8 mouse cellular contexts compared by ENCODE assay signal in genomic region chr7:130206181-130206582, GRCm38 (mm10).
DNase-seq lines count a peak whose midpoint lies in the region; ATAC-seq lines count a peak whose summit lies in the region.
"Had no signal": no experiment of that assay in that cellular context is flagged by ENCODE, and none has a peak within 500 bp of the region (broad histone marks: within the 10 kb centered on the region; RNA-seq: fewer than 3 reads in every experiment).

No protein-coding gene starts in this region.

- H3K4me3 ChIP-seq in limb, embryonic 15.5 days = no peak overlapping the region

- H3K4me2 ChIP-seq in limb, embryonic 15.5 days = no peak overlapping the region

- H3K9ac ChIP-seq in limb, embryonic 15.5 days = peak overlapping the region; percentile 17; the same call in 1 of the 2 replicates

- peak; percentile 28 for DNase-seq in urinary bladder, postnatal 14 days (ENCODE audit: low spot score)
- DNase-seq in urinary bladder, postnatal 4 days (ENCODE audit: low spot score in 2 of 2) = no peak
- DNase-seq in gastrocnemius, postnatal 25 days = peak; percentile 15
- DNase-seq in spleen, adult 18-20 months = no peak
- DNase-seq in right cerebral cortex, adult 2 months (ENCODE audit: low spot score in 2 of 2) = no peak
- DNase-seq in ovary, postnatal 14 days (ENCODE audit: low spot score) = no peak
- DNase-seq: left cerebral cortex, postnatal 4 days had no signal

- no peaks in the 10 kb centered on the region for H3K9me3 ChIP-seq in limb, embryonic 15.5 days

- H3K36me3 ChIP-seq in limb, embryonic 15.5 days = peaks cover 11% of the 10 kb centered on the region; the same call in 1 of the 2 replicates

- peak overlapping the region; percentile 88 for H3K27ac ChIP-seq in limb, embryonic 15.5 days

- 21% methylated on average over 6 of the region's 6 CpGs for WGBS in limb, embryonic 15.5 days

- peaks cover 64% of the 10 kb centered on the region for H3K4me1 ChIP-seq in limb, embryonic 15.5 days

- no peaks in the 10 kb centered on the region for H3K27me3 ChIP-seq in limb, embryonic 15.5 days

- no peak for ATAC-seq in limb, embryonic 15.5 days (ENCODE audit: insufficient number of reproducible peaks, low FRiP score, low TSS enrichment, low read depth)

Comparison
In these comparisons a context has a peak if more than half of its experiments do, and no peak if none do; other contexts are left out.
1. DNase-seq: peak in urinary bladder, postnatal 14 days (single experiment) and gastrocnemius, postnatal 25 days (single experiment); none in urinary bladder, postnatal 4 days (0 of 2), spleen, adult 18-20 months (0 of 2), right cerebral cortex, adult 2 months (0 of 2) and ovary, postnatal 14 days (single experiment).